9 mouse cellular contexts compared by ENCODE assay signal in the genomic region with DNA sequence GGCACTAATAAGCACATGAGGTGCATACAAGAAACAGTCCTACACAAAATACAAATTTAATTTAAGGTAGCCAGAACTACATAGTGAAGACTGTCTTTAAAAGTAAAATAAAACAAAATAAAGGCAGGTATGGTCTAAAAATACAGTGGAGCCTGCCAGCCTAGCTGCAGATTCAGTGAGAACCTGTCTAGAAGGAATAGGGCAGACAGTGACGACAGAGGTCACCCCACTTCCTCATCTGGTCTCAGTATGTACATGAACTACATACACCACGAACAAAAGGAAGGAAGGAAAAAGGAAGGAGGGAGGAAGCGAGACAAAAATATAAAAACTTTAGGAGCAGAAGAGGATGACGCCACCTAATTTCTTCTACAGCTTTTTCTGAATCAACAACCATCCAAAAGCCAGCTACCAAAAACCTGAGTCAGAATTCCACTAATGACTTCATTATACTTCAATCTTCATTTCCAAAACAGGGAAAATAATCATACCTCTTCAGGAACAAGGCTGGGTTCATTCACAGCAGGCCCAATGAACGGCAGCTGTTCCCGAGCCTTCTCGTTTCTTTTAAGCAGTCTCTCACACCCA. TPM values are rescaled to one million over a fixed set of nuclear protein-coding genes. Genes with fewer than 3 reads are reported as not detected.
A peak's percentile ranks its signal among the peaks of the same experiment; 100 is the strongest.
DNase-seq lines count a peak whose midpoint lies in the region; ATAC-seq and TF ChIP-seq lines count a peak whose summit lies in the region.
"Had no signal": no experiment of that assay in that cellular context is flagged by ENCODE, and none has a peak within 500 bp of the region (broad histone marks: within the 10 kb centered on the region; RNA-seq: fewer than 3 reads in every experiment).

No protein-coding gene starts in this region.

- no peaks in the 10 kb centered on the region for H3K36me3 ChIP-seq in kidney, postnatal 0 days (ENCODE audit: insufficient read depth, low read length)
- peaks cover 69% of the 10 kb centered on the region for H3K36me3 ChIP-seq in liver, embryonic 13.5 days

- TF ChIP-seq POLR2A in bone marrow, adult 2 months (IDR thresholded peaks at IDR 0.05; ENCODE audit: borderline replicate concordance, control insufficient read depth, low read depth, low read length) = no peak

- H3K9ac ChIP-seq in kidney, postnatal 0 days (ENCODE audit: low read depth, low read length) = no peak overlapping the region
- no peak overlapping the region for H3K9ac ChIP-seq in liver, embryonic 13.5 days

- H3K4me3 ChIP-seq in kidney, postnatal 0 days (replicated peaks; ENCODE audit: low read depth, low read length) = no peak overlapping the region
- H3K4me3 ChIP-seq in bone marrow, adult 2 months (replicated peaks; ENCODE audit: control insufficient read depth, low read depth, low read length) = no peak overlapping the region
- H3K4me3 ChIP-seq in liver, embryonic 13.5 days (replicated peaks) = no peak overlapping the region

- DNase-seq in kidney, postnatal 0 days (ENCODE audit: low spot score) = no peak
- DNase-seq in kidney, postnatal 4 days = no peak
- DNase-seq in CD4-positive helper T cell, adult 2 months (ENCODE audit: low read depth, low spot score) = peak; percentile 59
- no peak for DNase-seq in liver, embryonic 13.5 days
- no peak for DNase-seq in adipocyte (ENCODE audit: low spot score)
- no peak for DNase-seq in urinary bladder, postnatal 14 days (ENCODE audit: low spot score)
- no peak for DNase-seq in left cerebral cortex, postnatal 14 days (ENCODE audit: low spot score in 2 of 2)
- DNase-seq: adrenal gland, adult 2 months had no signal

- no peak overlapping the region for H3K4me2 ChIP-seq in kidney, postnatal 0 days (ENCODE audit: low read length)
- no peak overlapping the region for H3K4me2 ChIP-seq in liver, embryonic 13.5 days

- peak overlapping the region; percentile 43 for H3K27ac ChIP-seq in kidney, postnatal 0 days
- peak overlapping the region; percentile 6; the same call in 1 of the 2 replicates for H3K27ac ChIP-seq in bone marrow, adult 2 months (ENCODE audit: control insufficient read depth, insufficient read depth, low read depth, low read length, poor library complexity)
- H3K27ac ChIP-seq in liver, embryonic 13.5 days = peak overlapping the region; percentile 63

- ATAC-seq in kidney, postnatal 0 days (replicated peaks; ENCODE audit: low FRiP score, low read depth) = no peak
- no peak for ATAC-seq in liver, embryonic 13.5 days (ENCODE audit: low read depth)

- 71% methylated on average over 7 of the region's 7 CpGs for WGBS in kidney, postnatal 0 days
- WGBS in bone marrow, adult 2 months = 36% methylated on average over 7 of the region's 7 CpGs
- 56% methylated on average over 7 of the region's 7 CpGs for WGBS in liver, embryonic 13.5 days (ENCODE audit: insufficient replicate concordance)

- H3K9me3 ChIP-seq in kidney, postnatal 0 days (replicated peaks; ENCODE audit: low read length) = no peaks in the 10 kb centered on the region
- no peaks in the 10 kb centered on the region for H3K9me3 ChIP-seq in liver, embryonic 13.5 days (replicated peaks)

- no peaks in the 10 kb centered on the region for H3K27me3 ChIP-seq in kidney, postnatal 0 days (ENCODE audit: insufficient read depth, low read length)
- H3K27me3 ChIP-seq in liver, embryonic 13.5 days = no peaks in the 10 kb centered on the region

- peaks cover 32% of the 10 kb centered on the region for H3K4me1 ChIP-seq in kidney, postnatal 0 days (replicated peaks; ENCODE audit: insufficient read depth, low read length)
- peaks cover 4% of the 10 kb centered on the region; the same call in 1 of the 2 replicates for H3K4me1 ChIP-seq in bone marrow, adult 2 months (ENCODE audit: control insufficient read depth, insufficient read depth, low read length)
- H3K4me1 ChIP-seq in liver, embryonic 13.5 days (replicated peaks) = peaks cover 82% of the 10 kb centered on the region

- intact Hi-C loops in left cerebral cortex, postnatal 14 days (cut with DNase I) = no loop called here

- no peak for TF ChIP-seq CTCF in kidney, postnatal 0 days (IDR thresholded peaks at IDR 0.05; ENCODE audit: low read depth)
- TF ChIP-seq CTCF in bone marrow, adult 2 months (IDR thresholded peaks at IDR 0.05; ENCODE audit: control insufficient read depth, insufficient read depth, low read length) = no peak

RNA-seq across cellular contexts. Expression of a gene that starts 10.0 kb away (rescaled TPM):
- polyA plus RNA-seq in kidney, postnatal 0 days (2015; fragmentation: Nextera tagmentation; extraction: Ambion mirVana) = 41.6 and 44.1 TPM in 2 replicates
- 60.1 and 96.4 TPM in 2 replicates for polyA plus RNA-seq in bone marrow, adult 2 months (2011; ENCODE audit: insufficient read depth, insufficient read length, low replicate concordance, missing spikeins)
- polyA plus RNA-seq in liver, embryonic 13.5 days (2015; fragmentation: Nextera tagmentation; extraction: Ambion mirVana) = 18.8 and 25.6 TPM in 2 replicates
- total RNA-seq in left cerebral cortex, postnatal 14 days (2021) = 10 to 100 TPM; 39.0 to 43.9 TPM

Comparison
In these comparisons a context has a peak if more than half of its experiments do, and no peak if none do; other contexts are left out.
1. H3K27ac ChIP-seq: peak in every context shown above with its lines; median percentile 63 in liver, embryonic 13.5 days; 43 in kidney, postnatal 0 days; 6 in bone marrow, adult 2 months.